Mouse (Mus musculus): ENCODE measurements around the gene Gm498. TPM values are rescaled to one million over a fixed set of nuclear protein-coding genes. Genes with fewer than 3 reads are reported as not detected.

Gene Gm498
- not detected in 2 replicates for polyA plus RNA-seq (2012; rRNA removed)

GRCm38 (mm10) chr7:143866538-143866937 lies at the start of gene Gm498:
Gene Gm498 (plus strand): TSS chr7:143866838.

GRCm38 (mm10) chr7:143822375-143823265 lies 44.0 kb upstream of the Gm498 start, which contains the start of the genes Nadsyn1 and Dhcr7:
Gene Nadsyn1 (minus strand): TSS chr7:143822849.
Gene Dhcr7 (plus strand): TSS chr7:143823145.

Other genes with a start within 250 kb of the Gm498 start
- 0.02 and 0.08 TPM in 2 replicates for gene Tnfrsf26, start 238.1 kb upstream of the Gm498 start, polyA plus RNA-seq (2012; rRNA removed)
- 1.0 and 1.8 TPM in 2 replicates for gene Tnfrsf22, start 217.2 kb upstream of the Gm498 start, polyA plus RNA-seq (2012; rRNA removed)
- gene Tnfrsf23, start 181.0 kb upstream of the Gm498 start, polyA plus RNA-seq (2012; rRNA removed), result 1.4 and 1.9 TPM in 2 replicates
- 35.9 and 37.1 TPM in 2 replicates for gene Osbpl5, start 109.9 kb upstream of the Gm498 start, polyA plus RNA-seq (2012; rRNA removed)
- gene Mrgprg, start 99.8 kb upstream of the Gm498 start, polyA plus RNA-seq (2012; rRNA removed), result 0.05 TPM in 1 of 2 replicates, not detected in the other
- 1.1 and 1.8 TPM in 2 replicates for gene Mrgpre, start 82.3 kb upstream of the Gm498 start, polyA plus RNA-seq (2012; rRNA removed)
- 8.8 TPM in 2 replicates for gene Nadsyn1, start 44.0 kb upstream of the Gm498 start, polyA plus RNA-seq (2012; rRNA removed)
- gene Dhcr7, start 43.7 kb upstream of the Gm498 start, polyA plus RNA-seq (2012; rRNA removed), result 31.5 and 32.9 TPM in 2 replicates
- gene Shank2, start 135.1 kb downstream of the Gm498 start, polyA plus RNA-seq (2012; rRNA removed), result 0.81 and 0.83 TPM in 2 replicates